Mouse (Mus musculus) thymus, adult 2 months (tissue): ENCODE results near the gene Trim9.

Experiments
- CTCF ChIP-seq: fragments of 200-500 bp; IDR thresholded peaks from 2 replicates; pipeline ENCODE4 v1.5.1; 2012; ENCODE audit warnings: mild to moderate bottlenecking, control low read depth, low read length, moderate library complexity, borderline replicate concordance; ENCODE audit not compliant: control insufficient read depth, poor library complexity, insufficient read depth; ENCODE audit errors: extremely low read depth
- POLR2A ChIP-seq: fragments of 200-500 bp; IDR thresholded peaks from 2 replicates; pipeline ENCODE4 v1.6.1; 2012; ENCODE audit warnings: mild to moderate bottlenecking, low read length, control low read depth, moderate library complexity; ENCODE audit not compliant: control insufficient read depth, poor library complexity, insufficient read depth; ENCODE audit errors: extremely low read depth

DNA sequence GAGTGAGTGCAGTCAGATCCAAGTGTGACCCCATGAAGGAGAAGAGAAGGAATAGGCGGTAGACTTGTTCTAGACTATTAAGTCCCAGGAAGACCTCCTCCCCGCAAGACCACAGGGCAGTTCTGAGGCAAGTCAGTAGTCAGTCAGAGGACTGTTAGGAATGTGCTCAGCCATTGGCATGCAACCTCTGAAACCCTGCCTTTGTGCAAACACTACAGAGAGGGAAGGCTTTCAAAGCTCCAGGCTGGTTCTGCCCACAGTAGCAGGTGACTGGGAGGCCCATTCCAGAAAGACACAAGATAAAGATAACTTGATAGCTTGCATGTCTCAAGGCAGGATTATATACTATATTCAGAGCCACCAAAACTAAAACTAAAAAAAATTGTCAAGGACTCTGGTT, 116.1 kb downstream of the Trim9 start, which contains the start of gene Pygl:
- TF ChIP-seq CTCF (no peak), POLR2A (no peak)
